Mouse (Mus musculus): ENCODE data around the gene P2rx3.

DNA sequence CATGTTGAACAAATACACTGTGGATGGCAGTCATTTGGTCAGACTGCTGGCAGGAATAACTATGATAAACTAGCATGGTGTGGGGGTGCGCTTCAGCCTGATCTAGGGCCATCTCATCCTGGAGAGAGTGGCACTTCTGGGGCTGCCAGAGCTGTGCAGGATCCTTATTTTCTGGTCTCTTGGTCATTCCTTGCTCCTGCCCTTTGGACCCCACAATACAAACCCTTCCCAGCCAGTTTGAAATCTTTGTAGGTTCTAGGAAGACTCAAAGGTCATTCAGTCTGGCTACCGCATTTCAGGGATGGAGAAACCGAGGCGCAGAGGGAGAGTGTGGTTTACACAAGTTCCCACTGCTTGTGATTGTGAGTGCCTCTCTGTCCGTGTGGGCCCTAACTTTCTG, 29.7 kb upstream of the P2rx3 start:
- TF ChIP-seq CTCF (IDR thresholded peaks at IDR 0.05; ENCODE audit: low read depth, low read length) (no peak), GATA1 (IDR thresholded peaks at IDR 0.05; ENCODE audit: borderline replicate concordance, low read length) (no peak), TAL1 (conservative IDR thresholded peaks at IDR 0.05; ENCODE audit: low read depth, low read length) (no peak), POLR2AphosphoS5 (IDR thresholded peaks at IDR 0.05; ENCODE audit: insufficient replicate concordance, low read depth, low read length) (no peak)
